Mouse (Mus musculus) lung, adult 10 weeks (tissue): Measurements from ENCODE around the gene 1700024P04Rik. TPM values are rescaled to one million over a fixed set of nuclear protein-coding genes. Genes with fewer than 3 reads are reported as not detected.

Experiments used
- polyA plus RNA-seq: library from polyadenylated mRNA; stranded (reverse); fragments of 350-450 nt; fragmentation: Illumina TruSeq; extraction: RNeasy Lipid Tissue Mini Kit (QIAGEN cat#74804); gene quantifications from one replicate; pipeline ENCODE4 v1.2.3, GENCODE M21; 2014; ENCODE audit warnings: low read depth, low replicate concordance; ENCODE audit not compliant: insufficient read depth

The 1700024P04Rik gene
- not detected for polyA plus RNA-seq

DNA sequence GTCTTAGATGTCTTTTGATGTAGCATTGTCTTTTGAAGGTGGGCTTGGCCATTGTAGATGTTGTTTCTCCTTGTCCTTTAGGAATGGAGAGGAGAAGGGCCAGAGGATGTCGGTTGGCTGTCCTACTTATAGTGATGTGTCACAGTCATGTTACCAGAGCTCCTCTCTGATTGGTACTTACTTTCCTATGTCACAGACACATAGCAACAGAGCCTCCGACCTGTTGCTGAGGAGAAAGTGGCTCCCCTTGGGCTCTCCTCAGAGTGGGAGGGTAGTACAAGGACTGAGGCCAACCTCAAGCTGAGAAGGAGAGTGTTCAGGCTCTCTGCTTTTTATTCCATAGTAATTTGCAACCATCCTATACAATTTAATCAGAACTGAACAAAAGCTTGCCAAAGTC lies at the start of gene 1700024P04Rik:
Gene 1700024P04Rik (minus strand): TSS at position 101 of the 400 bp plus-strand sequence.

Other genes starting within 250 kb of the 1700024P04Rik start
- 26.6 TPM for gene Fcho2, start 169.1 kb downstream of the 1700024P04Rik start, polyA plus RNA-seq
- 14.4 TPM for gene Tnpo1, start 58.2 kb downstream of the 1700024P04Rik start, polyA plus RNA-seq
- gene Zfp366, start 200.3 kb upstream of the 1700024P04Rik start, polyA plus RNA-seq, result 4.3 TPM